Mouse (Mus musculus): Measurements from ENCODE around the gene Cabp7. TPM values are rescaled to one million over a fixed set of nuclear protein-coding genes. Genes with fewer than 3 reads are reported as not detected.

The Cabp7 gene
- polyA plus RNA-seq, 1 experiment from 2014 or later, result 0.43 TPM

- ATAC-seq (replicated peaks; ENCODE audit: insufficient number of reproducible peaks, low FRiP score, low TSS enrichment, low read depth) (no peak), DNase-seq (ENCODE audit: low spot score) (no peak)
- H3K27ac ChIP-seq (replicated peaks; ENCODE audit: low read depth, low read length), result no peak overlapping the region
These were observed 707 bp upstream of the Cabp7 start for GRCm38 (mm10) chr11:4747285-4747684.

GRCm38 (mm10) chr11:4745969-4746368 lies 609 bp downstream of the Cabp7 start:
- WGBS, result under 1% methylated on average over 31 of the region's 39 CpGs
- H3K9ac ChIP-seq (replicated peaks; ENCODE audit: low read length), result peak overlapping the region; percentile 34

More at GRCm38 (mm10) chr11:4747285-4747684, 707 bp upstream of the Cabp7 start:
- Histone ChIP-seq H3K27me3 (ENCODE audit: control insufficient read depth, insufficient read depth, low read length) (peaks cover 65% of the 10 kb centered on the region), H3K9me3 (replicated peaks; ENCODE audit: control insufficient read depth, low read length) (no peaks in the 10 kb centered on the region), H3K9ac (replicated peaks; ENCODE audit: low read length) (no peak overlapping the region; the same call in 1 of the 2 replicates), H3K4me1 (ENCODE audit: control insufficient read depth, insufficient read depth, low read length) (peaks cover 11% of the 10 kb centered on the region), H3K36me3 (replicated peaks; ENCODE audit: control insufficient read depth, insufficient read depth, low read depth, low read length) (no peaks in the 10 kb centered on the region), H3K4me2 (ENCODE audit: low read depth, low read length) (peak overlapping the region; percentile 98), H3K4me3 (ENCODE audit: low read depth, low read length) (peak overlapping the region; percentile 49)
- WGBS, result 2% methylated on average over 12 of the region's 12 CpGs

GRCm38 (mm10) chr11:4744691-4745090 lies 1.9 kb downstream of the Cabp7 start:
- 63% methylated on average over 6 of the region's 6 CpGs for WGBS
- Histone ChIP-seq H3K9ac (replicated peaks; ENCODE audit: low read length) (no peak overlapping the region), H3K36me3 (replicated peaks; ENCODE audit: control insufficient read depth, insufficient read depth, low read depth, low read length) (no peaks in the 10 kb centered on the region), H3K4me2 (ENCODE audit: low read depth, low read length) (no peak overlapping the region), H3K4me1 (ENCODE audit: control insufficient read depth, insufficient read depth, low read length) (peaks cover 11% of the 10 kb centered on the region), H3K27ac (replicated peaks; ENCODE audit: low read depth, low read length) (no peak overlapping the region), H3K27me3 (ENCODE audit: control insufficient read depth, insufficient read depth, low read length) (peaks cover 60% of the 10 kb centered on the region), H3K4me3 (ENCODE audit: low read depth, low read length) (no peak overlapping the region), H3K9me3 (replicated peaks; ENCODE audit: control insufficient read depth, low read length) (no peaks in the 10 kb centered on the region)
- ATAC-seq (replicated peaks; ENCODE audit: insufficient number of reproducible peaks, low FRiP score, low TSS enrichment, low read depth), result no peak
- DNase-seq (ENCODE audit: low spot score), result no peak

More at GRCm38 (mm10) chr11:4745969-4746368, 609 bp downstream of the Cabp7 start:
- Histone ChIP-seq H3K4me2 (ENCODE audit: low read depth, low read length) (peak overlapping the region; percentile 98), H3K4me1 (ENCODE audit: control insufficient read depth, insufficient read depth, low read length) (peaks cover 11% of the 10 kb centered on the region), H3K9me3 (replicated peaks; ENCODE audit: control insufficient read depth, low read length) (no peaks in the 10 kb centered on the region), H3K36me3 (replicated peaks; ENCODE audit: control insufficient read depth, insufficient read depth, low read depth, low read length) (no peaks in the 10 kb centered on the region), H3K4me3 (ENCODE audit: low read depth, low read length) (peak overlapping the region; percentile 49), H3K27ac (replicated peaks; ENCODE audit: low read depth, low read length) (no peak overlapping the region), H3K27me3 (ENCODE audit: control insufficient read depth, insufficient read depth, low read length) (peaks cover 65% of the 10 kb centered on the region)
- DNase-seq (ENCODE audit: low spot score) (peak; percentile 37), ATAC-seq (replicated peaks; ENCODE audit: insufficient number of reproducible peaks, low FRiP score, low TSS enrichment, low read depth) (no peak)

- Histone ChIP-seq H3K27ac (replicated peaks; ENCODE audit: low read depth, low read length) (no peak overlapping the region), H3K4me2 (ENCODE audit: low read depth, low read length) (no peak overlapping the region), H3K9ac (replicated peaks; ENCODE audit: low read length) (no peak overlapping the region), H3K9me3 (replicated peaks; ENCODE audit: control insufficient read depth, low read length) (no peaks in the 10 kb centered on the region), H3K4me1 (ENCODE audit: control insufficient read depth, insufficient read depth, low read length) (no peaks in the 10 kb centered on the region; the same call in 1 of the 2 replicates), H3K4me3 (ENCODE audit: low read depth, low read length) (no peak overlapping the region), H3K36me3 (replicated peaks; ENCODE audit: control insufficient read depth, insufficient read depth, low read depth, low read length) (no peaks in the 10 kb centered on the region; the same call in 1 of the 2 replicates), H3K27me3 (ENCODE audit: control insufficient read depth, insufficient read depth, low read length) (peaks cover 22% of the 10 kb centered on the region)
- DNase-seq (ENCODE audit: low spot score), result no peak
- whole genome bisulfite sequencing, result 71% methylated on average over 5 of the region's 5 CpGs
- no peak for ATAC-seq (replicated peaks; ENCODE audit: insufficient number of reproducible peaks, low FRiP score, low TSS enrichment, low read depth)
These were observed 5.8 kb downstream of the Cabp7 start for GRCm38 (mm10) chr11:4740785-4741184.

- Histone ChIP-seq H3K27ac (replicated peaks; ENCODE audit: low read depth, low read length) (no peak overlapping the region), H3K36me3 (replicated peaks; ENCODE audit: control insufficient read depth, insufficient read depth, low read depth, low read length) (no peaks in the 10 kb centered on the region; the same call in 1 of the 2 replicates), H3K27me3 (ENCODE audit: control insufficient read depth, insufficient read depth, low read length) (peaks cover 1% of the 10 kb centered on the region; the same call in 1 of the 2 replicates), H3K9me3 (replicated peaks; ENCODE audit: control insufficient read depth, low read length) (no peaks in the 10 kb centered on the region), H3K4me1 (ENCODE audit: control insufficient read depth, insufficient read depth, low read length) (no peaks in the 10 kb centered on the region; the same call in 1 of the 2 replicates), H3K4me3 (ENCODE audit: low read depth, low read length) (no peak overlapping the region), H3K9ac (replicated peaks; ENCODE audit: low read length) (no peak overlapping the region), H3K4me2 (ENCODE audit: low read depth, low read length) (no peak overlapping the region)
- 92% methylated on average over 16 of the region's 16 CpGs for WGBS
- ATAC-seq (replicated peaks; ENCODE audit: insufficient number of reproducible peaks, low FRiP score, low TSS enrichment, low read depth) (no peak), DNase-seq (ENCODE audit: low spot score) (no peak)
These were observed 7.9 kb downstream of the Cabp7 start for GRCm38 (mm10) chr11:4738719-4739118.

GRCm38 (mm10) chr11:4737682-4738081 lies 8.9 kb downstream of the Cabp7 start:
- no peaks in the 10 kb centered on the region; the same call in 1 of the 2 replicates for H3K4me1 ChIP-seq (ENCODE audit: control insufficient read depth, insufficient read depth, low read length)
- 79% methylated on average over 10 of the region's 10 CpGs for WGBS
- DNase-seq (ENCODE audit: low spot score) (no peak), ATAC-seq (replicated peaks; ENCODE audit: insufficient number of reproducible peaks, low FRiP score, low TSS enrichment, low read depth) (no peak)
- H3K27ac ChIP-seq (replicated peaks; ENCODE audit: low read depth, low read length), result no peak overlapping the region
- no peaks in the 10 kb centered on the region for H3K27me3 ChIP-seq (ENCODE audit: control insufficient read depth, insufficient read depth, low read length)
- H3K4me3 ChIP-seq (ENCODE audit: low read depth, low read length), result no peak overlapping the region
- no peak overlapping the region for H3K4me2 ChIP-seq (ENCODE audit: low read depth, low read length)
- no peak overlapping the region for H3K9ac ChIP-seq (replicated peaks; ENCODE audit: low read length)
- H3K36me3 ChIP-seq (replicated peaks; ENCODE audit: control insufficient read depth, insufficient read depth, low read depth, low read length), result no peaks in the 10 kb centered on the region; the same call in 1 of the 2 replicates
- H3K9me3 ChIP-seq (replicated peaks; ENCODE audit: control insufficient read depth, low read length), result no peaks in the 10 kb centered on the region

- Histone ChIP-seq H3K4me2 (ENCODE audit: low read depth, low read length) (no peak overlapping the region), H3K4me3 (ENCODE audit: low read depth, low read length) (no peak overlapping the region), H3K9ac (replicated peaks; ENCODE audit: low read length) (no peak overlapping the region; the same call in 1 of the 2 replicates), H3K36me3 (replicated peaks; ENCODE audit: control insufficient read depth, insufficient read depth, low read depth, low read length) (no peaks in the 10 kb centered on the region; the same call in none of the 2 replicates), H3K27ac (replicated peaks; ENCODE audit: low read depth, low read length) (no peak overlapping the region), H3K27me3 (ENCODE audit: control insufficient read depth, insufficient read depth, low read length) (no peaks in the 10 kb centered on the region), H3K9me3 (replicated peaks; ENCODE audit: control insufficient read depth, low read length) (no peaks in the 10 kb centered on the region), H3K4me1 (ENCODE audit: control insufficient read depth, insufficient read depth, low read length) (no peaks in the 10 kb centered on the region; the same call in 1 of the 2 replicates)
- DNase-seq (ENCODE audit: low spot score) (no peak), ATAC-seq (replicated peaks; ENCODE audit: insufficient number of reproducible peaks, low FRiP score, low TSS enrichment, low read depth) (no peak)
- WGBS, result 37% methylated on average over 6 of the region's 6 CpGs
These were observed 10.2 kb downstream of the Cabp7 start for GRCm38 (mm10) chr11:4736355-4736754.

- ATAC-seq (replicated peaks; ENCODE audit: insufficient number of reproducible peaks, low FRiP score, low TSS enrichment, low read depth) (no peak), DNase-seq (ENCODE audit: low spot score) (peak; percentile 47)
- Histone ChIP-seq H3K4me3 (ENCODE audit: low read depth, low read length) (no peak overlapping the region), H3K9me3 (replicated peaks; ENCODE audit: control insufficient read depth, low read length) (no peaks in the 10 kb centered on the region), H3K4me2 (ENCODE audit: low read depth, low read length) (no peak overlapping the region), H3K36me3 (replicated peaks; ENCODE audit: control insufficient read depth, insufficient read depth, low read depth, low read length) (no peaks in the 10 kb centered on the region; the same call in none of the 2 replicates), H3K9ac (replicated peaks; ENCODE audit: low read length) (no peak overlapping the region), H3K27ac (replicated peaks; ENCODE audit: low read depth, low read length) (no peak overlapping the region), H3K4me1 (ENCODE audit: control insufficient read depth, insufficient read depth, low read length) (no peaks in the 10 kb centered on the region; the same call in 1 of the 2 replicates), H3K27me3 (ENCODE audit: control insufficient read depth, insufficient read depth, low read length) (no peaks in the 10 kb centered on the region)
- WGBS, result 21% methylated on average over 12 of the region's 12 CpGs
These were observed 12.4 kb downstream of the Cabp7 start for GRCm38 (mm10) chr11:4734179-4734578.
